Mouse (Mus musculus) adrenal gland, postnatal 25 days (tissue): ENCODE measurements around the gene Pfkfb2. TPM values are rescaled to one million over a fixed set of nuclear protein-coding genes. Genes with fewer than 3 reads are reported as not detected.

Experiments used
- DNase-seq: peaks from one replicate; pipeline ENCODE4 v3.0.0; 2021; ENCODE audit warnings: mixed read lengths
- total RNA-seq: library from RNA; stranded (reverse); gene quantifications from 2 replicates; pipeline ENCODE4 v1.2.3, GENCODE M21; 2021

Gene Pfkfb2
- total RNA-seq, 1 experiment from 2014 or later: 34.7 TPM

- no peak for DNase-seq
Measured at GRCm38 (mm10) chr1:130737916-130738315, 8.9 kb upstream of the Pfkfb2 start.

- no peak for DNase-seq
Measured at GRCm38 (mm10) chr1:130737411-130737881, 8.4 kb upstream of the Pfkfb2 start.

GRCm38 (mm10) chr1:130734852-130735251, 5.8 kb upstream of the Pfkfb2 start:
- DNase-seq: no peak

- no peak for DNase-seq
Measured at GRCm38 (mm10) chr1:130734452-130734851, 5.4 kb upstream of the Pfkfb2 start.

GRCm38 (mm10) chr1:130733671-130734070, 4.6 kb upstream of the Pfkfb2 start:
- DNase-seq: no peak

GRCm38 (mm10) chr1:130732706-130733658, 3.9 kb upstream of the Pfkfb2 start:
- DNase-seq: no peak

- peak; percentile 31 for DNase-seq
Measured at GRCm38 (mm10) chr1:130731741-130732337, 2.8 kb upstream of the Pfkfb2 start, which contains the start of gene AA986860. Gene AA986860, plus strand, starts transcription at chr1:130731976.

- no peak for DNase-seq
Measured at GRCm38 (mm10) chr1:130728708-130729107, 345 bp downstream of the Pfkfb2 start.

- no peak for DNase-seq
Measured at GRCm38 (mm10) chr1:130728070-130728469, 983 bp downstream of the Pfkfb2 start.

GRCm38 (mm10) chr1:130726396-130726795, 2.7 kb downstream of the Pfkfb2 start:
- no peak for DNase-seq

- DNase-seq: no peak
Measured at GRCm38 (mm10) chr1:130724206-130724605, 4.8 kb downstream of the Pfkfb2 start.

GRCm38 (mm10) chr1:130717291-130717871, 11.7 kb downstream of the Pfkfb2 start, which contains the start of gene Yod1:
Gene Yod1, plus strand, starts transcription at chr1:130717327.
- peak; percentile 93 for DNase-seq

- DNase-seq: peak; percentile 60
Measured at GRCm38 (mm10) chr1:130716513-130717290, 12.4 kb downstream of the Pfkfb2 start.

GRCm38 (mm10) chr1:130716218-130716512, 12.9 kb downstream of the Pfkfb2 start:
- no peak for DNase-seq

GRCm38 (mm10) chr1:130715561-130716217, 13.4 kb downstream of the Pfkfb2 start, which contains the start of gene Gm29427:
Gene Gm29427, minus strand, starts transcription at chr1:130715799.
- peak; percentile 89 for DNase-seq

GRCm38 (mm10) chr1:130714046-130714445, 15.0 kb downstream of the Pfkfb2 start:
- no peak for DNase-seq

- no peak for DNase-seq
Measured at GRCm38 (mm10) chr1:130710283-130711080, 18.6 kb downstream of the Pfkfb2 start.

- DNase-seq: no peak
Measured at GRCm38 (mm10) chr1:130703613-130704012, 25.4 kb downstream of the Pfkfb2 start.

- no peak for DNase-seq
Measured at GRCm38 (mm10) chr1:130701976-130702375, 27.1 kb downstream of the Pfkfb2 start.

- DNase-seq: peak; percentile 34
Measured at GRCm38 (mm10) chr1:130699937-130700633, 29.0 kb downstream of the Pfkfb2 start.
